Mouse (Mus musculus): ENCODE data around the gene Chrna9.

DNA sequence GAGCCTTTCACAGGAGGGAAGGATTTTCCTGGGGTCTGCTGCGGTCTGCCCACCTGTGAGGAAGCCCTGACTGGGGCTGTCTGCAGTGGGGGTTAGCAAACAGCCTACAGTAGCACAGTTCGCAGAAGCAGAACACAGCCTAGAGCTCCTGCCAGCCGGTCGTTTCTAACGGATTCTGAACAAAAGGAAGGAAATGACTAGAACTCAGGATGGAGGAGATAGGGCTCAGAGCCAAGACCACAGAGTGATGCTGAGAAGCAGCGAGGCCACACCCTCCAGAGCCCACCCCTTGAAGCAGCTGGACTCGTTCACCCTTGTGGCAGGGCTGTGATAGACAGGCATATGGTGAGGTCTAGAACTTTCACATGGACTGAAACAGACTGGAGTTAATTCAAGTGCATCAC lies 33.9 kb upstream of the Chrna9 start:
- no peak; the same call in 1 of the 2 replicates for TF ChIP-seq CTCF (IDR thresholded peaks at IDR 0.05; ENCODE audit: low read depth)
- no peak for TF ChIP-seq EP300 (IDR thresholded peaks at IDR 0.05; ENCODE audit: low read depth)
